Mouse (Mus musculus): Measurements from ENCODE around the gene Fer1l4.
A peak's percentile ranks its signal among the peaks of the same experiment; 100 is the strongest.

Fer1l4 gene

DNA sequence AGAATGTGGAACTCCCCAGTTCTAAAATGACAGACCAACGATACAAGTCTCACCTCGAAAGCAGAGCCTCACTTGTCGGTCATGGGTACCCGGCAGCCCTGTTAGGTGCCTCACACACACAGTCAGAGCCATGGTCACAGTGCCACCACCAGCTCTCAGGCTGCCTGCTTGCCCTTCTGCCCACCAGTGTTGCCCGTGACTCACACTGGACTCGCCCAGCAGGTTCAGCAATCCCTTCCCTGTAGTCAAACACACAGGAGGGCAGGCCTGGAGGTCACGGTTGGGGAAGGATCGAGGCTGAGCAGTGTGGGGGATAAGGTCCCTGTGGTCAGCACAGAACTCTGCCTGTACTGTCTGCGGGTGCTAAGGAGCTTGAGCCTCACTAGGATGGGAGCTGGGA, at the start of gene Fer1l4:
TSS of gene Fer1l4 (minus strand) at position 132 of the 400 bp plus-strand sequence.
- DNase-seq (ENCODE audit: low read depth) = no peak

DNA sequence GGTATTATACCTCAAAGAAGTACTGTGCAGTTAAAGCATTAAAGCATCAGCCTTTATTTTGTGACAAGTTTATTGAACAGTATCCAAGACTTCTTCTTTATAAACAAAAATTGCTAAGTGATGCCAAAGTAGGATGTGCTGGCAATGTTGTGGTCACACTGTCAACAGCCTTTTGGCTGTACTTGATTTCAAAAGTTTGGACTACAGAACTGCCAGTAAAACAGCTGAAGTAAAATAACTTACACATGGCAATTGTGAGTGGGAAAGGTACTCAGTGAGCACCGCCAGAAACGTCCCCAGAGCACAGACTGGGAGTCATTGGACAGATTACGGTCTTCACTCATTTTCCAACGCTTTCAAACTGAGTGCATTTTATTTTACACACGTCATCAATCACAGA, 39.2 kb upstream of the Fer1l4 start:
- DNase-seq (ENCODE audit: low read depth) = no peak

DNA sequence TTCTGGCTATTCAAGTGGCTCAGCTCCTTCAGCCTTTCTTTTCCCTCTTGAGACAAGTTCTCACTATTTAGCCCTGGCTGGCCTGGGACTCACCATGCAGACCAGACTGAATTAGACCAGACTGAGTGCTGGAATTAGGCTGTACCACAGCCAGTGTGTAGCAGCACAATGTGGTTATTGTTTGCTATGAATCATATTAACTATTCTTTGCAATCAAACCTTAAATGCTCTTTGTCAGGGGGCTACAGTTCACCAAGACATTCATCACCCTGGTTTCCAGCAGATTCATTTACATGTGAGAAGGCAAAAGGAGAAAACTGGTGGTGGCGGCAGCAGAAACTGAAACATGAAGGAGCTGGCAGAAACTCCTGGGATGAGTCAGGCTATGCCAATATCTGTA, 37.1 kb upstream of the Fer1l4 start:
- DNase-seq (ENCODE audit: low read depth) = no peak

DNA sequence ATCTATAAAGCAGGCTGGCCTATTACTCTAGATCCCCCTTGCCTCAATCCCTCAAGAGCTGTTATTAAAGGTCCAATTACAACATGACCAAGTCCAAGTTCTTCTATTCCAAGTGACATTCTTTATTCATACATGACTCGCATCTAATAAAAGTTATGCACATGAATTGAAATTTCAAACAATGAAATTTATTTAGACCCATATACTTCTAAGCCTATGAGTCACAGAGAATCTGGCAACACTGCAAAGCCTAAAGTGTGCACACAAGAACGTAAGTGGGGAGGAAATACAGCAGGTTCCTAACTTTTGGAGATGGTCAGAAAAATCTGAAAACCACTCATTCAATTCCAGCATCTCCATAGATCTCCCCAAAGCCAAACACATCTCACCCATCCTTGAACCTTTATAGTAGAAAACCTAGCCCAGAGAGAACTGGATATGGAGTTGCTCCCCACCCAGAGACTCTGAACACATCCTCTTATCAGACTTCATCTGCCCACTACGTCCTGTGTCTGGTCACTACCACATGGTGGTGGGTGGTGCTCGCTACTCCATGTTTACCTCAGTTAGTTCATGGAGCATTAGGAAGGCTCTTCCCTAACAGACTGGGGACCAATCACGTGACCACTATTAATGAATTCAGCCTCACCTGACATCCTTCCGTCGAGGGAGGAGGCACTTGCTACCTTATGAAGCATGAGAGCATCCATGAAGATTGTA, 34.8 kb upstream of the Fer1l4 start:
- DNase-seq (ENCODE audit: low read depth) = no peak

DNA sequence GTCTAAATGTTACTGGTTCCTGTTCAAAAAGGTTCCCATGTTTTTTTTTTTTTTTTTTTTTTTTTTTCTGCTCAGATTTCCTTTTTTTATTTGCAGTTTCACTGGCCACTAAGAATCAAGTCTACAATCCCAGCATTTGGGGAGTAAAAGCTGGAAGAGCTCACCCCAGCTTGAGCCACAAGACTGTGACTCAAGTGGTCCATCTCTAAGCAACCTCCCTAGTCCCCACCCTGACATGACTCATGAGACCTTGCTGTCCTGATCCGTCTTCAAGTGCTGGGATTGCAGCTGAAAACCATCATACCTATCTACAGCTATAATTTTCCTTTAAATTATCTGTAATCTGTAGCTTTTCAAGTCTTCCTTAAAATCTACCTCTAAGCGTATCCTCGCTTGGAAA, 31.8 kb upstream of the Fer1l4 start:
- no peak for DNase-seq (ENCODE audit: low read depth)

DNA sequence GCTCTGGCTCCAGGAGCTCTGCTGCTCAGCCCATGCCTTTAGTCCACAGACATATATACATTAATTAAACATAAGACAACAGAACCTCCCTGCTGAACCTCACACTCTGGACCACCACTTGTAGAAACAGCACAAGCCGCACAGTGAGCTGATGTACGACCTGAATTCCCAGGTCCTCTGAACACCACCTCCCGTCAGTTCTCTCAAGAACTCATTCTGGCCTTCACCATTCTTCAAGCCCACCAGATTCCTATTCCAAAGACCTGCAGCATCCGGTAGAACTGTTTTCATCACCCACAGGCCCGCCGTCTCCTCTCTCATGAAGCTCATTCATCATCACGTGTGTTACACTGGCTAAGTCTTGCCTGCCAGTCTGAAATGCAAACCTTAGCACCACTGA, 27.6 kb upstream of the Fer1l4 start:
- DNase-seq (ENCODE audit: low read depth) = no peak

DNA sequence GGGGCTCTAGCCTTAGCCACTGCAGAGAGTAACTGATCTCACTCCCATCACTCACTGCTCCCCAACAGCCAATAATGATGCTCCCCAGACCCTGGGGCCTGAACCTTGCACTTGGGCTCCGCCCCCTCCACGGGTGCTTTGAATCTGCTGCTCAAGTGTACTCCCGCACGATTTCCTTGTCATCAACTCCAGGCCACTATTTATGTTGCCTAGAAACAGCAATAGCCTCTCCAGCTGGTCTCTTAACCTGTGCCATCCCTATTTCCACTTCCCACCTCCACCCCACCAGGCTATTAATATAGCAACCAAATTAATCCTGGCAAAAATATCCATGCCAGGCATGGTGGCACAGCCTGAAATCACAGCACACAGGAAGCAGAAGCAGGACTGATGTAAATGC, 26.9 kb upstream of the Fer1l4 start:
- DNase-seq (ENCODE audit: low read depth) = no peak

DNA sequence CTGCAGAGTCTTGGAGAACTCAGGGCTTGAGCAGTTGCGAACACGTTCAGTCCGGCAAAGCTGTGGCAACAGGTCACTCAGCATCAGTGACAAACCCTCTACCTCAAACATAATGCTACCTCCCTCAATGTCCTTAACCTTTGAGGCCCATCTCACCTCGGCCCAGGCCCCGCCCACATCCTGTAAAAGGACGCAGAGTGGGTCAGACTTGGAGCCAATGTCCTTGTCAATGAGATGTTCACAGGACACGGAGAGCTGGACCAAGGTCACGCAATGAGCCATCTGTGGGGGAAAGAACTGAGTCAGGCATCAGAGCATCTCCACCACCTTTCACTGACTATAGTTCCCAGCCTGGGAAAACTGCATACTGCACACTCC, 26.4 kb upstream of the Fer1l4 start:
- no peak for DNase-seq (ENCODE audit: low read depth)

DNA sequence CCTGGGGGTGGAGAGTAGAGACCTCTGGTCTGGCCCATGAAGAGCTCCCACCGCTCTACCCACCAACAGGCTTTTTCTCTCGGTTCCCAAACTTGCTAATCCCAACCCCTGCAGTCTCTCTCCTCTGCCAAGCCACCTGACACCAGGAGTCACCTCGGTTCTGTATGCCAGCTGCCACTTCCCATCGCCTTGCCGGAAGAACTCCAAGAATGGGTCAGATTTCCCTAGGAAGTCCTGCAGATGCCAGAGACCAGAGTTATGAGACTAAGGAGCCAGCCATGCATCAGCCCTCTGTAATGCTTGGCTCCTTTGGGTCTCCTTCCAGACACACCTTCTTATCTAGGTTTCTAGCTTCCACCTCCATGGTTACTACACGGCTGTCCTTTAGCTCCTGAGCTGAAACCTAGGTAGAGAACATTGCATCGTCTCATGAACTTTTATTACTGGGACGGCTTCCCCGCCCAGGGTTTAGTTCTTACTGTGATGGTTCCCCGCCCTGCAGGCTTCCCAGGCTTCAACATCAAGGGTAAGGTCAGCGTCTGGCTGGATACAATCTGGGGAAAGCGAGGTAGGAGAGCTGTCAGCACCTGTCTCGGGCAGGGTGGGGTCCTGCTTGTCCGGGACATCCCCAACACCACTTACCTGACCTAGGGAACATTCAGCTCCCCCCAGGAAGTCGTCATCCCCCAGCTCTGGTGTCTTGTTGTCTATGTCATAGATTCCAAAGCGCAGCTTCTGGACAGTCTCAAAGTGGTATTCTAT, 25.9 kb upstream of the Fer1l4 start:
- no peak for DNase-seq (ENCODE audit: low read depth)

DNA sequence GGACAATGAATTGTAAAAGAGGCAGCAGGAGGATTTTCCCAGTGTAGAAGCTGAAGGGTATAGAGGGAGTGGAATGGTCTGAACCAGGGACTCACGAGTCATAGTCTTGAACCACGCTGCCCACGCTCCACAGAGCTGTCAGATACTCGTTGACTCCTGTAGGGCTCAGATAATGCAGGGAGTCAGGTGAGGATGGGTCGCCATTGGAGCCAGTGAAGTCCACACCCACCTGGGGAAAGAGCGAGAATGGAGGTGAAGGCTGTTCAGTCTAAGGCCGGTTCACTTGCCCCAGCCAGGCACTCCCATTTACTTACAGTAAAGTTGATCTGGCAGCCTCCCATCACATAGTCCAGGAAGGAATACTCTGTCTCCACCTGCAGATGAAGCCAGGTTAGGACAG, 24.7 kb upstream of the Fer1l4 start:
- no peak for DNase-seq (ENCODE audit: low read depth)

DNA sequence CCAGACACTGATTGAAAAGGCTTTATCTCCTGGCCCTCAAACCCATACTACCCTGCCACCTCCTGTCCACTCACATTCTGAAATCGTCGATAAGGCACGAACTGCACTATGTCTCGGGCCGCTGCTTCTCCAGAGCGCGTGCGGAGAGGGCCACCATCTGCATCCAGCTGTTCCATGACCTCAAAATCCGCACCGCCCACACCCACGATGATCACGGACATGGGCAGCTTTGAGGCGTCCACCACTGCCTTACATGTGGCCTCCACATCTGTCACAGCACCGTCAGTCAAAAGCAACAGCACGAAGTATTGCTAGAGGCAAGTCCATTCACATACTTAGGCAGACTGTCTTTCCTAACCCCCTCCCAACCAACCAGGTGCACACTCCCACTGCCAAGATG, 21.0 kb upstream of the Fer1l4 start:
- DNase-seq (ENCODE audit: low read depth) = no peak

DNA sequence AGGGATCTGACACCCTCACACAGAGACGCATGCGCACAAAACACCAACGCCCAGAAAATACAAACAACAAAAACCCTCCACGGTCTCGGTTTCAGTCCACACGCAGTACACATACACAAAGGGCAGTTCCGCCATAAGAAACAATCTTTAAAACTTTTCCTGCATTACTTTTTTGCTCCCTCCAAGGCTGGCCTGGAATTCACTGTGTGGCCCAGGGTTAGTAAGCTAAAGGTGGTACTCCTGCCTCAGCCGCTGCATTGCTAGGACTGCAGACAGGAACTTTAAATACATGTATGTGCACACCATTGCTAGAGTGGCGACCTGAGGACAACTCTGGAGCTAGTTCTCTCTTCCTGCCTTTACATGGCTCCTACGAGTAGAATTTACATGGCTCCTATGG, 18.5 kb upstream of the Fer1l4 start:
- no peak for DNase-seq (ENCODE audit: low read depth)

DNA sequence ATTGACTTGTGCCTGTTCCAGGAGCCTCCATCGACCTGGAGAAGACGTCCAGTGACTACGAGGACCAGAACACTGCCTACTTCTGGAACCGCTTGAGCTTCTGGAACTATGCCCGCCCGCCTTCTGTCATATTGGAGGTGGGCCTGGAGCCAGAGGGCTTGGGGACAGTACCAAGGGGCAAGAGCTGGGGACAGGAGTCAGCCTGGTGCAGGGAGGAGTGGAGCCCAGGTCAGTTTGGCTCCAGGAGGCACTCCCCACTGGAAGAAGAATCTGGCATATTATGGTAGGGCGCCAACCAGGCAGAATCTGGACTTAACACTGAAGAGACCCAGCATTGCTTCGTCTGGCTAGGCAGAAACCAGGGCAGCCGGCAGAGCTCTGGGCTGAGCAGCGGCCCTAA, 15.2 kb upstream of the Fer1l4 start:
- no peak for DNase-seq (ENCODE audit: low read depth)

DNA sequence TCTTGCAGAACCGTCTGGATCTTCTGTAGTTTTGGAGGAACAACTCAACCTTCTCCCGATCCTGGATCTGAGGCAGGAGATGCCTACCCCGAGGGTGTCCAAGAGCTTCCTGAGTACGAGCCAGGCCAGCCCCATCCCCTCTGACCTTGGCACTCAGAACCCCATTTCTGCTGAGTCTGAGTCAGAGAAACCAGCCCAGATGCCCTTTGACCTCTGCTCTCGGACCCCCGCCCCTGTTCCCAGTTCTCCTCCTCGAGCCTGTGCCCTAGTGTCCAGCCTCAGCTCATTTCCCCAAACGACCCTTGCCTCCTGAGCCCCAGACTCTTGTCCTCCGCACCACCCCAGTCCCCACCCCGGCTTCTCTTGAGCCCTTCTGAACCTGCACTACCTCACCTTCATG, 13.4 kb upstream of the Fer1l4 start:
- no peak for DNase-seq (ENCODE audit: low read depth)

DNA sequence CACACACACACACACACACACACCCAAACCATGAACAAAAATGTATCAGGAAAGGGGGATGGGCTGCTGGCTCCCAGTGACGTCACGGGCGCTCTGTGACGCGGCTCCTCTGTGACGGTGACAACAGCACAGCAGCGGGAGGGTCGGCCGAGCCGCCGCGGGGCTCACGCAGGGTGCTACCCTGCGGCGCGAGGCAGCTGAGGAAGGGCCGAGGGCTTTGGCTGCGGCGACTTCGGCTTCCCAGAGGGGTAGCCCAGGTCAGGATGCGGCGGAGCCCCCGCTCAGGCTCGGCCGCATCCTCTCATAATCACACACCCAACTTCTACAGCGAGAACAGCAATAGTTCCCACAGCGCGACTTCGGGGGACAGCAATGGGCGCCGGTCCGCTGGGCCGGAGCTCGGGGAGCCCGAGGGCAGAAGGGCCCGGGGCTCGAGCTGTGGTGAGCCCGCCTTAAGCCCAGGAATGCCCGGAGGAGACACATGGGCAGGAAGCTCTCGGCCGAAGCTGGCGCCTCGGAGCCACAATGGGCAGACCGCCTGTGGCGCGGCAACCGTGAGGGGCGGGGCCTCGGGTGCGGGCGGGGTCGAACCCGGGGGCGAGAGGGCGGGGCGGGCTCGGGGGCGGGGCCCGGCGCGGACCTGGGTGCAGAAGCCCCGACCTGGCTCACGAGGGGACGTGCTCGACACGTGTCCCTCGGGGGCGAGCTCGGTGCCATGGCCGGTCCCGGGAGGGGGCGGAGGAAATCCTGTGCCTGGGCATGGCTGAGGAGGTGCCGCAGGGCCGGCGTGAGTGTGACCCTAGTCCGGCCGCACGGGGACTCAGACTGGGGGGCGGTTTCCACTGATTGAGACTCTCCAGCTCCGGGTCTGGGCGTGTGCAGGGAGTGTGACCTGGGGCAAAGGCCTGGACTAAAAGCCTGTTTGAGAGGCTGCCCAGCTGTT, 12.6 kb upstream of the Fer1l4 start, which contains the start of gene Spag4:
TSS of gene Spag4 (plus strand) at position 77 of the 943 bp plus-strand sequence.
- peak; percentile 62 for DNase-seq (ENCODE audit: low read depth)

DNA sequence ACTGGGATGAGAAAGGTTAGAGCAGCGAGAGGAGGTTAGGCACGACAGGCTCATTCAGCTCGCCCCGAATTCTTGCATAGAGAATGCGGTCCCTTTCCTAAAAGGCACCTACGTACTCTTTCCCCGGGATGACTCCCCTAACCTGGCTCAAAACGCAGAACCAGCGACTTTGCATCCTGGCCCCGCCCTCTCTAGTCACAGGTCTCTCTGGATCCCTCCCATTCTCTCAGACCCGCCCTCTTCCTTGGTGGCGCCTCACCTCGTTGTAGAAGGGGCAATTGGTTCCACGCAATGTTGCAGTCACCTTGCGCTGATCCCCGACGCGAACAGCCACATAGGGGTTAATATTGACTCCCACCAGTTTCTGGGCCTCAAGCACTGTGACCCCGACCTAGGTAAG, 4.8 kb downstream of the Fer1l4 start:
- DNase-seq (ENCODE audit: low read depth) = peak; percentile 18

DNA sequence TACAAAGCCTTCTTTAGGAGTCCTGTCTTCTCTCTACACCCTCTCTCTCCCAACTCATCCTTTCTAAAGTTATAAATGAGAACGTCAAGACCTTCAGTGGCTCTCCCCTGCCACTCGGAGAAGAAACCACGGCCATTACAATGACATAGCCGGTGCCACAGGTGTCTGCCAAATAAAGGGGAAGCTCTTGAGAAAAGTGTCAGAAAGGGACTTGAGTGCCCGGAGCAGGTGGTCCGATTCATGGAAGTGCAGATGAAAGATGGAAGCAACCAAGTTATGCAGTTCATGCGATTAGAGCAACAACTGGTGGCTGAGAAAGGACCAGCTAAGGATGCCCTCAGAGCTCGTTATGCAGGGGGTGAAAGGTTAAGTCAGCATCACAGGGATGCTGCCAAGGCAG, 9.8 kb downstream of the Fer1l4 start:
- DNase-seq (ENCODE audit: low read depth) = no peak

DNA sequence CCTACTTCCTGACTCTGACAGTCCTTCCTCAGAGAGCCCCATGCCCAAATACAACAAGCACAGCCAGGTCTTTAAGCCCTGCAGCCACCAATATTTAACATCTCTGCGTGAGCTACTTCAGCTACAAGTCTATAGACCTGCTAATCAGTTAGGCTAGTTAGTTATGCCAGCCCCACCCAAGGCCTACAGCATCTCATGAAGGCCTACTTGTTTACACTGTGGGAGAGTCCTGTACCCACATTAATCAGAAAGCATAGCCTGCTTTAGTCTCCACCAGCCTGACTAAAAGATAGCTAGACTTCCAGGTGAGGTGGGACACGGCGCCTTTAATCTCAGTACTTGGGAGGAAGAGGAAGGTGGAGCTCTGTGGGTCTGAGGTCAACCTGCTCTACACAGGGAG, 13.4 kb downstream of the Fer1l4 start:
- DNase-seq (ENCODE audit: low read depth) = no peak

DNA sequence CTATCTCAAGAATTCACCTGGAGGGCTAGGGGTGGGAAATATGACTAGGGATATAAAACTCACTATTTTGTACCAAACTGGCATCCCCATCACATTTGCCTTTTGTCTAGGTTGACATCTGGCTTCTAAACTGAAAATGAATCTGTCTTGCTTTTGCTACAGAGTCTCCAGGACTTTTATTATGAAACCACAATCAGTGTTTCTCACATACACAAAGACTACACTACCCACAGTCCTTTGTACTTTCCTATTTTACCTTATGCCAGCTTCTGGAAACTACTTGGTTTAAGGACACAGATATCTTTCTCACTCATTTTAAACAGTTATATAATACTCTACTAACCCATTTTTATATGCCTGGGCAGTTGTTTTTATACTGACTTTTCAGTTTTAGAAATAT, 27.3 kb downstream of the Fer1l4 start:
- no peak for DNase-seq (ENCODE audit: low read depth)

DNA sequence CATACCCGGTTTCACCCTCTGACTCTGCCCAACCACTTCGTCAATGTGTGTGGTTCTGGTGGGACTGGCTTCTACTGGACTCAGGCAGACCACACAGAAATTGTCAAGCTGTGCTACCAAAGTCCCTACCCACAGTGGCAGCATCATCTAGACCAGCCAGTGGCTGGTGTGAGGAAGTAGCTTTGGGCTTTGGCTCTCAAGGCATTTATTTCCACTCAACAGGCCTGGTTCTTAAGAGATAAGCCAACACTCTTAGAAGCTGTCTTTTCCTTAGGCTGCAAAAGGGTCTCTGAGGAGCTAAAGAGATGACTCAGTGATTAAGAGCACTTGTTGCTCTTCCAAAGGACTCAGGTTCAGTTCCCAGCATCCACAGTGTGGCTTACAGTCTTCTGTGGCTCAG, 31.0 kb downstream of the Fer1l4 start:
- no peak for DNase-seq (ENCODE audit: low read depth)

DNA sequence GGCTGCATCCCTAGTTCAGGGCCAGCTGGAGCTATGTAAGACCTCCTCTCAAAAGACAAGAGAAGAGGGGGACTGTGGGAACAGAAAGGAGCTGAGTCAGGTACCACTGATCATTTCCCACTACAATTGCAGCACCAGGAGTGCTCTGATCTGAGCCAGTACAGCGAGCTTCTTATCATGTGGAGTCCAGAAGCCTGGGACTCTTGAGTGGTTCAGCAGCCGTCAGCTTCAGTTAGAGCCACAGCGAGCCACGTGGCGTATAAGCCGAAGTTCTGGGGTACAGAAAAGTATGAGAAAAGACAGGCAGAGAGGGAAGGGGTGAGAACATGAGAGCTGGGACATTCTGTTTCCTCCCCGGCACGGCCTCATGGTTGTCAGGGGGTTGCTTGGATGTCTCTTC, 31.5 kb downstream of the Fer1l4 start:
- no peak for DNase-seq (ENCODE audit: low read depth)

DNA sequence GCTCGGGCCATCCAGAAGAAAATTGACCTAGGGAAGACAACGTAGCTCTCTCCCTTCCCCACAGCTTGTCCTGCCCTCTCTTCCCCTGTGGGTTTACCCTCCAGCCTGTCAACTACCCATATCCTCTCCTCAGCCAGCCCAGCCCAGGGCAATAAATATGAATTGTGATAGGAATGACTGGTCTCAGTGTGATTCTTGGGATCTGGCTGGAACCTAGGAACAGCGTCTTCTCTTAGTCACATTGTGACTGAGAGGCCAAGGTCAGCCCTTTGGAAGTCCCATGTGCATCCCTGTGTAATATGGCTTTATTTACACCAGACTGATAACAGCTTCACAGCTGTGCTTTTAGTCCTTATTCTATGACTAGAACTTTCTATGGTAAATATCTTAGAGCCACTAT, 34.6 kb downstream of the Fer1l4 start:
- DNase-seq (ENCODE audit: low read depth) = no peak
